Mouse (Mus musculus) central nervous system, embryonic 14 days (tissue): ENCODE results near the gene Trf. TPM values are rescaled to one million over a fixed set of nuclear protein-coding genes. Genes with fewer than 3 reads are reported as not detected.

Source experiments
- polyA plus RNA-seq: library from polyadenylated mRNA; depleted of rRNA; stranded (reverse); fragments of >200 nt; gene quantifications from 2 replicates; pipeline ENCODE4 v1.2.3, GENCODE M21; 2012; rRNA removed

Gene Trf
- polyA plus RNA-seq, result 12.3 and 14.5 TPM in 2 replicates

GRCm38 (mm10) chr9:103230151-103230951, at the start of gene Trf, which contains the start of gene Gm20425:
Gene Trf (minus strand): TSS chr9:103230444.
Gene Gm20425 (minus strand): TSS chr9:103230307.

GRCm38 (mm10) chr9:103201561-103202260, 28.5 kb downstream of the Trf start, which contains the start of gene Srprb:
Gene Srprb (minus strand): TSS chr9:103202137.

Other genes starting within 250 kb of the Trf start
- 1.1 and 2.4 TPM in 2 replicates for gene Slco2a1, start 241.7 kb downstream of the Trf start, polyA plus RNA-seq
- gene Rab6b, start 118.7 kb downstream of the Trf start, polyA plus RNA-seq, result 66.3 and 82.1 TPM in 2 replicates
- gene Srprb, start 28.3 kb downstream of the Trf start, polyA plus RNA-seq, result 52.3 and 55.7 TPM in 2 replicates
- gene Gm20425, start 137 bp downstream of the Trf start, polyA plus RNA-seq, result not detected in 2 replicates
- 0.59 and 0.79 TPM in 2 replicates for gene 1300017J02Rik, start 74.6 kb upstream of the Trf start, polyA plus RNA-seq
- gene Topbp1, start 74.8 kb upstream of the Trf start, polyA plus RNA-seq, result 46.2 and 54.2 TPM in 2 replicates
- gene Cdv3, start 135.4 kb upstream of the Trf start, polyA plus RNA-seq, result 70.8 and 71.7 TPM in 2 replicates
- 2.0 and 2.4 TPM in 2 replicates for gene Bfsp2, start 250.0 kb upstream of the Trf start, polyA plus RNA-seq